Mouse (Mus musculus) G1E (cell line): Measurements from ENCODE around the gene Nrf1. TPM values are rescaled to one million over a fixed set of nuclear protein-coding genes. Genes with fewer than 3 reads are reported as not detected.

ENCODE experiments used
- ATAC-seq: 2 replicates; pipeline ENCODE4 v1.8.0; 2016; ENCODE audit warnings: mild to moderate bottlenecking; ENCODE audit not compliant: insufficient number of reproducible peaks, poor library complexity, low FRiP score, severe bottlenecking; ENCODE audit errors: extremely low read depth
- DNase-seq: peaks from one replicate; pipeline ENCODE4 v3.0.0; 2012; ENCODE audit warnings: low spot score
- H3K27me3 ChIP-seq: 2 replicates; pipeline ENCODE4 v1.6.1; 2012; ENCODE audit warnings: mild to moderate bottlenecking, low read length, inconsistent platforms; ENCODE audit not compliant: insufficient read depth
- H3K36me3 ChIP-seq: replicated peaks from 2 replicates; pipeline ENCODE3; 2012; ENCODE audit warnings: mild to moderate bottlenecking, inconsistent platforms
- H3K4me1 ChIP-seq: 2 replicates; pipeline ENCODE4 v1.6.1; 2012; ENCODE audit warnings: low read depth, low read length, inconsistent platforms, mixed read lengths; ENCODE audit not compliant: insufficient read depth
- H3K4me3 ChIP-seq: 2 replicates; pipeline ENCODE4 v1.5.1; 2012; ENCODE audit warnings: low read depth, mild to moderate bottlenecking, inconsistent platforms, low read length, moderate library complexity, mixed read lengths
- H3K9me3 ChIP-seq: replicated peaks from 2 replicates; pipeline ENCODE4 v1.6.1; 2012; ENCODE audit warnings: inconsistent platforms
- CTCF ChIP-seq: IDR thresholded peaks from 2 replicates; pipeline ENCODE4 v1.5.1; 2012; ENCODE audit warnings: low read depth, low read length, inconsistent platforms, mixed read lengths
- GATA1 ChIP-seq: IDR thresholded peaks from 2 replicates; pipeline ENCODE4 v1.6.1; 2012; ENCODE audit warnings: borderline replicate concordance, low read length, inconsistent platforms, mixed read lengths
- GATA2 ChIP-seq: IDR thresholded peaks from 2 replicates; pipeline ENCODE4 v1.6.1; 2012; ENCODE audit warnings: low read depth, low read length, inconsistent platforms, borderline replicate concordance
- POLR2AphosphoS5 ChIP-seq: IDR thresholded peaks from 2 replicates; pipeline ENCODE4 v1.6.1; 2012; ENCODE audit warnings: low read depth, low read length, inconsistent platforms; ENCODE audit not compliant: insufficient replicate concordance
- TAL1 ChIP-seq: conservative IDR thresholded peaks from 2 replicates; pipeline ENCODE4 v1.6.1; 2012; ENCODE audit warnings: low read depth, low read length, inconsistent platforms, mixed read lengths
- polyA plus RNA-seq: library from polyadenylated mRNA; stranded (reverse); fragments of >175 nt; gene quantifications from 2 replicates; pipeline ENCODE4 v1.2.3, GENCODE M21; 2012
- total RNA-seq, 2 experiments: library from RNA; stranded (forward) in 1 of 2; stranded (reverse) in 1 of 2; fragments of 200-1000 nt in 1 of 2; fragments of >200 nt in 1 of 2; fragmentation: Nextera tagmentation in 1 of 2; gene quantifications; 2 replicates each; pipeline ENCODE4 v1.2.3; 2014 to 2017

Gene Nrf1
- total and polyA plus RNA-seq, 3 experiments = 9.7 to 79.0 (median 52.4) TPM

DNA sequence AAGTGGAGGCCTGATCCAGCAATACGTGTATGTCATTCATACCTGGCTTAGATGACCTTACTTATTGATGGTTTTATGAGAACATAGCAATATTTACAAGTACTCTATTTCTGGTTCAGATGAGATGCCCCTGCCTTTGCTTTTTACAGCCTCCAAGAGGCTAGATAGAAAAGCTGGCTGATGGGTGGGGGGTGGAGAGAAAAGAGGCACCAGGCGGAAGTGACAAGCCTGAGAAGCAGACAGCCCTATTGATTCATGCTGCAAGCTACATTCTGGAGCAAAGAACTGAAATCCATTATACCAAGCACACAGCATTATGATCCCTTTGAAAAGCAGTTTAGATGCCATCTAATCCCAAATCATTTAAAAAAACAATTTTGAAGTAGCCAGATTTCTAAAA, 37.6 kb downstream of the Nrf1 start:
- peaks cover 20% of the 10 kb centered on the region for H3K4me1 ChIP-seq
- no peak for DNase-seq
- H3K27me3 ChIP-seq = no peaks in the 10 kb centered on the region
- H3K36me3 ChIP-seq = peaks cover 27% of the 10 kb centered on the region
- no peak overlapping the region for H3K4me3 ChIP-seq
- TF ChIP-seq TAL1 (no peak), CTCF (no peak), POLR2AphosphoS5 (no peak), GATA2 (no peak), GATA1 (no peak)
- ATAC-seq = no peak
- H3K9me3 ChIP-seq = no peaks in the 10 kb centered on the region

GRCm38 (mm10) chr6:30091221-30091620, 43.4 kb downstream of the Nrf1 start:
- Histone ChIP-seq H3K36me3 (peaks cover 73% of the 10 kb centered on the region), H3K27me3 (no peaks in the 10 kb centered on the region), H3K9me3 (no peaks in the 10 kb centered on the region), H3K4me1 (peaks cover 7% of the 10 kb centered on the region), H3K4me3 (no peak overlapping the region)
- no peak for ATAC-seq
- TF ChIP-seq CTCF (no peak), POLR2AphosphoS5 (no peak), GATA2 (no peak), TAL1 (no peak), GATA1 (no peak)
- no peak for DNase-seq

GRCm38 (mm10) chr6:30092816-30093215, 45.0 kb downstream of the Nrf1 start:
- DNase-seq (no peak), ATAC-seq (no peak)
- peaks cover 5% of the 10 kb centered on the region for H3K4me1 ChIP-seq
- no peaks in the 10 kb centered on the region for H3K27me3 ChIP-seq
- no peak overlapping the region for H3K4me3 ChIP-seq
- no peak for TF ChIP-seq CTCF
- no peak for TF ChIP-seq TAL1
- TF ChIP-seq GATA1 = no peak
- no peak for TF ChIP-seq POLR2AphosphoS5
- peaks cover 85% of the 10 kb centered on the region for H3K36me3 ChIP-seq
- H3K9me3 ChIP-seq = no peaks in the 10 kb centered on the region

GRCm38 (mm10) chr6:30101773-30102415, 54.1 kb downstream of the Nrf1 start:
- DNase-seq (no peak), ATAC-seq (no peak)
- Histone ChIP-seq H3K36me3 (peaks cover 93% of the 10 kb centered on the region), H3K4me3 (no peak overlapping the region), H3K4me1 (peaks cover 2% of the 10 kb centered on the region; the same call in 1 of the 2 replicates), H3K27me3 (no peaks in the 10 kb centered on the region), H3K9me3 (no peaks in the 10 kb centered on the region)
- TF ChIP-seq CTCF = no peak
- no peak for TF ChIP-seq TAL1
- TF ChIP-seq GATA2 = no peak
- TF ChIP-seq POLR2AphosphoS5 = no peak

DNA sequence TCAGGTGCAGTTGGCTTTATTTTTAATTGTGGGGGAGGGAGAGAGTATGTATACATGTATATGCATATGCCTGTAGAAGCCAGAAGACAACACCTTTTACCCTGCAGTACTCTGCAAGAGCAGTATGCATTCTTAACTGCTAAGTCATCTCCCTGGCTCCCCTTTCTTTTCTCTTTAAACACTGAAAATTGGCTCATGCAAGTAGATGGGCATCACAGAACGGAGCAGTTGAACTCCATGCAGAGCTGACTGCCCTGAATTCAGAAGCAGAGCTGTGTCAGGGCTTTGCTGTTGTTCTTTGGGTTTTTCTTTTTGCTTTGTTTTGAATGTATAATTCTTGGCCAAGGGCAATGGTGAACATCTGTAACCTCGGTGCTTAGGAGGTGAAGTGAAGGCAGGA, 58.3 kb downstream of the Nrf1 start:
- no peak for ATAC-seq
- Histone ChIP-seq H3K9me3 (no peaks in the 10 kb centered on the region), H3K27me3 (no peaks in the 10 kb centered on the region), H3K4me3 (no peak overlapping the region), H3K4me1 (peaks cover 2% of the 10 kb centered on the region; the same call in 1 of the 2 replicates), H3K36me3 (peaks cover 90% of the 10 kb centered on the region)
- TF ChIP-seq TAL1 = no peak
- TF ChIP-seq POLR2AphosphoS5 = no peak
- no peak for TF ChIP-seq GATA1
- TF ChIP-seq CTCF = no peak
- TF ChIP-seq GATA2 = no peak
- DNase-seq = no peak

DNA sequence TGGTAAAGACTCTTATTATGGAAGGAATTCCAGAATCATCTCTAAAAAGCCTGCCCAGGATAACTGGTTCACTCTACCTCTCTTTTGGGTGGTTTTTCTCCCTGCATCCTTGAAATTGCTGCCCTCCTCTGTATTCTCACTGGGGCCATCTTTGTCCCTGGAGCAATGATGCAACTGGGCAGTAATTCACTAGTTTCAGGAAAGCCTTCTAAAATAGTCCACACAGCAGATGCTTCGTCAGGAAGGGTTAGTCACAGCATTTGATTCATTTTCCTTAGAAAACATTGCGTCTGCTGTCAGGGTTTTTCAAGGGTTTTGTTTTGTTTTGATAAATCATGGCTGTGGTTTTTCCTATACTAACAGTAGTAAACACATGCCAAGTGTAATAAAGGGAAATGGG, 59.7 kb downstream of the Nrf1 start:
- Histone ChIP-seq H3K4me1 (no peaks in the 10 kb centered on the region), H3K4me3 (no peak overlapping the region), H3K36me3 (peaks cover 87% of the 10 kb centered on the region), H3K27me3 (no peaks in the 10 kb centered on the region), H3K9me3 (no peaks in the 10 kb centered on the region)
- DNase-seq (no peak), ATAC-seq (no peak)
- TF ChIP-seq GATA1 (no peak), CTCF (no peak), GATA2 (no peak), POLR2AphosphoS5 (no peak), TAL1 (no peak)
